Mouse (Mus musculus) erythroblast, embryonic 14.5 days (primary cell): ENCODE measurements around the gene H2al1j. TPM values are rescaled to one million over a fixed set of nuclear protein-coding genes. Genes with fewer than 3 reads are reported as not detected.
"Not testable (repeated sequence)": the region's sequence is repeated elsewhere in the genome, so short reads cannot be mapped to it uniquely, and the experiment has no call there.

Experiments used
- H3K27me3 ChIP-seq: 2 replicates; pipeline ENCODE4 v1.6.1; 2012; ENCODE audit warnings: inconsistent platforms; ENCODE audit not compliant: control insufficient read depth
- H3K36me3 ChIP-seq: 2 replicates; pipeline ENCODE4 v1.6.1; 2012; ENCODE audit warnings: mild to moderate bottlenecking, inconsistent platforms; ENCODE audit not compliant: control insufficient read depth
- H3K4me1 ChIP-seq: 2 replicates; pipeline ENCODE4 v1.6.1; 2012; ENCODE audit warnings: inconsistent platforms; ENCODE audit not compliant: control insufficient read depth
- H3K4me3 ChIP-seq: replicated peaks from 2 replicates; pipeline ENCODE3; 2012; ENCODE audit warnings: moderate library complexity, mild to moderate bottlenecking, inconsistent platforms
- H3K9me3 ChIP-seq: 2 replicates; pipeline ENCODE4 v1.6.1; 2012; ENCODE audit warnings: low read length, inconsistent platforms, mixed read lengths; ENCODE audit not compliant: control insufficient read depth
- GATA1 ChIP-seq: IDR thresholded peaks from 2 replicates; pipeline ENCODE4 v1.6.1; 2012; ENCODE audit warnings: low read length, inconsistent platforms, mixed read lengths
- TAL1 ChIP-seq: IDR thresholded peaks from 3 replicates; pipeline ENCODE4 v1.6.1; 2012; ENCODE audit warnings: low read length, inconsistent platforms, mixed read lengths
- polyA plus RNA-seq: library from polyadenylated mRNA; stranded (reverse); fragments of >175 nt; gene quantifications from 2 replicates; pipeline ENCODE4 v1.2.3, GENCODE M21; 2012

H2al1j gene
- not detected in 2 replicates for polyA plus RNA-seq

DNA sequence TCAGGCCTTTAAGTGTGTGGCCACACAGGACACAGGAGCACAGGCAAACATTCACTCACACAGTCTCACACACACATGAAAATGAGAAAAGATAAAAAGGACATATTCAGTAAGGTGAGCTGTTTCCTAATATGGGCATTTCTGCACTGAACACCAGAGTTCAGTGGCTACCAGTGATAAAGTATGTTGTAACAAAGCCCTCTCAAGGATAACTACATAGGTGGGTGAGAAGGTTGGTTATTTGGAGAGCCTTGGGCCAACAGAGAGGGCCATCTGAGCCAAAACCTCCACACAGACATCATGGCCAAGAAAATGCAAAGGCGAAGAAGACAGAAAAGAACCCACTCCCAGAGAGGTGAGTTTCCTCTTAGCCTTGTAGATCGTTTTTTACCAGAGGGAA, at the start of gene H2al1j:
TSS of gene H2al1j (plus strand) at position 301 of the 400 bp plus-strand sequence.
- H3K27me3 ChIP-seq, H3K36me3 ChIP-seq, H3K4me1 ChIP-seq, H3K9me3 ChIP-seq, H3K4me3 ChIP-seq: not testable (repeated sequence)

DNA sequence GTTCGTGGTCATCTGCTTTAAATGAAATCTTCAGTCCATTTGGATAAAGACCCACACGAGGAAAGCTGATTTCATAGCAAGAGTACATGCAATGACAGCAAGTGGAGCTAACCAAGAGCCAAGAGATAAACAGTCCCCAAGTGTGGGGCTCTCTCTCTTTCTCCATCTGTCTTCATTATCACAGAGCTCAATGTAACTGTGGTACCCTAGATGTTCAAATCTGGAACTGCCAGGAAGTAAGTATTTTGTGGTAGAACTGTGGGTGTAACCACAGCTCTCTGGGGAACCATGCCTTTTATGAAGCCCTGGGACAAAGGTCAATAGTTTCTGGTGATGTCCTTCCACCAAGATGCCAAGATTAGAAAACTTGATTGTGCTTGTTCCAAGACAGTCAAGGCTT, 46.9 kb upstream of the H2al1j start:
- Histone ChIP-seq H3K27me3 (no peaks in the 10 kb centered on the region), H3K36me3 (no peaks in the 10 kb centered on the region), H3K4me3 (no peak overlapping the region), H3K9me3 (no peaks in the 10 kb centered on the region), H3K4me1 (no peaks in the 10 kb centered on the region)
- no peak for TF ChIP-seq TAL1
- TF ChIP-seq GATA1, result no peak

DNA sequence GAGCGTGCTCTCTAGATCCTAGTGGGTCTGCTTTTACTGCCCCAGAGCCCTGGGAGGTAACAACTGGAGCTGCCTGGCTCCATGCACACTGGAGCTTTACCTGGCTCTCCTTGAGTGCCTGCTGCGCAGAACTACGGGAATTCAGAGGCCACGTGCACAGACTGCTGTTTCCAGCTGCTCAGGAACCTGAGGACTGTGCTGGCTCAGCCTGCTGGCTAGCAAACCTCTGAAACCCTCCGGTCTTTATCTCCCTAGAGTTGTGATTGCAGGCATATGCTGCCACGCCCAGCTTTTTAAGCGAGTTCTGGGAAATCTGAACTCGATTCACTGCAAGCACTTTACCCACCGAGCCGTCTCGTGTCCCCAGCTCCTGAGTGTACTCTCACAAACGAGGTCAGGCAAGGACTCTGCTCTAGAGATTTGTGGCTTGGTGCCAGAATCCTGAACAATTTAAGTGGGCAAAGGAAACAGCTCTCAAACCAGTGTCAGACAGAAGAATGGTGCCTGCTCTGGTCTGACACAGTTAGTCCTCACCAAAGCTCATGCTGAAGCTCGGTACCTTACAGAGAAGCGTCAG, 39.2 kb upstream of the H2al1j start:
- no peak overlapping the region for H3K4me3 ChIP-seq
- H3K36me3 ChIP-seq, result no peaks in the 10 kb centered on the region
- no peaks in the 10 kb centered on the region for H3K27me3 ChIP-seq
- TF ChIP-seq GATA1, result no peak
- TF ChIP-seq TAL1, result no peak
- H3K4me1 ChIP-seq, result no peaks in the 10 kb centered on the region
- H3K9me3 ChIP-seq, result no peaks in the 10 kb centered on the region

DNA sequence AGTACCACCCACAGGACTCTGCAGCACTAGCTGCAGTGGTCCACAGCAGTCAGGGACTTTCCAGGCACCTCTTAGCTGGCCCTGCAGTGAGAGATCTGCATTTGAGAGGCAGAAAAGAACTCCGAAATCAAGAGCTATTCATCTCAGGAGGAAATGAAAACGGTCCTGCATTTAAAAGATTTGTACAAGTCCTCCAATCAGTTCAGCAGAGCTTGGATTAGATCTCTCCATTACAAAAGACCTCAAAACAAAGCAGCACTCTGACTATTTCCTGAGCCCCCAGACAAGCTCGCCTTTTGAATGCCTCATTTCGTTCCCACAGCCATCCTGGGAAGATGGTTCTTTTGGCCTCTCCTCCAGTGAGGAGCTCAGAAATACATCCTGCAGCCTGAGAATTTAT, 38.4 kb upstream of the H2al1j start:
- Histone ChIP-seq H3K9me3 (no peaks in the 10 kb centered on the region), H3K36me3 (no peaks in the 10 kb centered on the region), H3K27me3 (no peaks in the 10 kb centered on the region), H3K4me3 (no peak overlapping the region), H3K4me1 (no peaks in the 10 kb centered on the region)
- TF ChIP-seq GATA1, result no peak
- TF ChIP-seq TAL1, result no peak

DNA sequence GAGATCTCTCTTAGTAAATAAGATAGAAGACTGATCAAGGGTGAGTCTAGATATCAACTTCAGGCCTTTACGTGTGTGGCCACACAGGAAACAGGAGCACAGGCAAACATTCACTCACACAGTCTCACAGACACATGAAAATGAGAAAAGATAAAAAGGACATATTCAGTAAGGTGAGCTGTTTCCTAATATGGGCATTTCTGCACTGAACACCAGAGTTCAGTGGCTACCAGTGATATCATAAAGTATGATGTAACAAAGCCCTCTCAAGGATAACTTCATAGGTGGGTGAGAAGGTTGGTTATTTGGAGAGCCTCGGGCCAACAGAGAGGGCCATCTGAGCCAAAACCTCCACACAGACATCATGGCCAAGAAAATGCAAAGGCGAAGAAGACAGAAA, 28.7 kb upstream of the H2al1j start, which contains the start of gene H2al1a:
TSS of gene H2al1a (plus strand) at position 301 of the 400 bp plus-strand sequence.
- H3K4me3 ChIP-seq, H3K9me3 ChIP-seq, H3K4me1 ChIP-seq, H3K36me3 ChIP-seq, H3K27me3 ChIP-seq: not testable (repeated sequence)

DNA sequence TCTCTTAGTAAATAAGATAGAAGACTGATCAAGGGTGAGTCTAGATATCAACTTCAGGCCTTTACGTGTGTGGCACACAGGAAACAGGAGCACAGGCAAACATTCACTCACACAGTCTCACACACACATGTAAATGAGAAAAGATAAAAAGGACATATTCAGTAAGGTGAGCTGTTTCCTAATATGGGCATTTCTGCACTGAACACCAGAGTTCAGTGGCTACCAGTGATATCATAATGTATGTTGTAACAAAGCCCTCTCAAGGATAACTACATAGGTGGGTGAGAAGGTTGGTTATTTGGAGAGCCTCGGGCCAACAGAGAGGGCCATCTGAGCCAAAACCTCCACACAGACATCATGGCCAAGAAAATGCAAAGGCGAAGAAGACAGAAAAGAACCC, 25.5 kb upstream of the H2al1j start, which contains the start of gene H2al1b:
TSS of gene H2al1b (plus strand) at position 301 of the 400 bp plus-strand sequence.
- H3K4me3 ChIP-seq, H3K36me3 ChIP-seq, H3K4me1 ChIP-seq, H3K9me3 ChIP-seq, H3K27me3 ChIP-seq: not testable (repeated sequence)

DNA sequence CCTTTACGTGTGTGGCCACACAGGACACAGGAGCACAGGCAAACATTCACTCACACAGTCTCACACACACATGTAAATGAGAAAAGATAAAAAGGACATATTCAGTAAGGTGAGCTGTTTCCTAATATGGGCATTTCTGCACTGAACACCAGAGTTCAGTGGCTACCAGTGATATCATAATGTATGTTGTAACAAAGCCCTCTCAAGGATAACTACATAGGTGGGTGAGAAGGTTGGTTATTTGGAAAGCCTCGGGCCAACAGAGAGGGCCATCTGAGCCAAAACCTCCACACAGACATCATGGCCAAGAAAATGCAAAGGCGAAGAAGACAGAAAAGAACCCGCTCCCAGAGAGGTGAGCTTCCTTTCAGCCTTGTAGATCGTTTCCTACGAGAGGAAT, 22.3 kb upstream of the H2al1j start, which contains the start of gene H2al1c:
TSS of gene H2al1c (plus strand) at position 301 of the 400 bp plus-strand sequence.
- H3K4me3 ChIP-seq, H3K4me1 ChIP-seq, H3K9me3 ChIP-seq, H3K36me3 ChIP-seq, H3K27me3 ChIP-seq: not testable (repeated sequence)

DNA sequence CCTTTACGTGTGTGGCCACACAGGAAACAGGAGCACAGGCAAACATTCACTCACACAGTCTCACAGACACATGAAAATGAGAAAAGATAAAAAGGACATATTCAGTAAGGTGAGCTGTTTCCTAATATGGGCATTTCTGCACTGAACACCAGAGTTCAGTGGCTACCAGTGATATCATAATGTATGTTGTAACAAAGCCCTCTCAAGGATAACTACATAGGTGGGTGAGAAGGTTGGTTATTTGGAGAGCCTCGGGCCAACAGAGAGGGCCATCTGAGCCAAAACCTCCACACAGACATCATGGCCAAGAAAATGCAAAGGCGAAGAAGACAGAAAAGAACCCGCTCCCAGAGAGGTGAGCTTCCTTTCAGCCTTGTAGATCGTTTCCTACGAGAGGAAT, 19.1 kb upstream of the H2al1j start, which contains the start of gene H2al1d:
TSS of gene H2al1d (plus strand) at position 301 of the 400 bp plus-strand sequence.
- H3K27me3 ChIP-seq, H3K4me3 ChIP-seq, H3K9me3 ChIP-seq, H3K4me1 ChIP-seq, H3K36me3 ChIP-seq: not testable (repeated sequence)

DNA sequence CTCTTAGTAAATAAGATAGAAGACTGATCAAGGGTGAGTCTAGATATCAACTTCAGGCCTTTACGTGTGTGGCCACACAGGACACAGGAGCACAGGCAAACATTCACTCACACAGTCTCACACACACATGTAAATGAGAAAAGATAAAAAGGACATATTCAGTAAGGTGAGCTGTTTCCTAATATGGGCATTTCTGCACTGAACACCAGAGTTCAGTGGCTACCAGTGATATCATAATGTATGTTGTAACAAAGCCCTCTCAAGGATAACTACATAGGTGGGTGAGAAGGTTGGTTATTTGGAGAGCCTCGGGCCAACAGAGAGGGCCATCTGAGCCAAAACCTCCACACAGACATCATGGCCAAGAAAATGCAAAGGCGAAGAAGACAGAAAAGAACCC, 16.0 kb upstream of the H2al1j start, which contains the start of gene H2al1e:
TSS of gene H2al1e (plus strand) at position 301 of the 400 bp plus-strand sequence.
- H3K9me3 ChIP-seq, H3K36me3 ChIP-seq, H3K4me3 ChIP-seq, H3K27me3 ChIP-seq, H3K4me1 ChIP-seq: not testable (repeated sequence)

DNA sequence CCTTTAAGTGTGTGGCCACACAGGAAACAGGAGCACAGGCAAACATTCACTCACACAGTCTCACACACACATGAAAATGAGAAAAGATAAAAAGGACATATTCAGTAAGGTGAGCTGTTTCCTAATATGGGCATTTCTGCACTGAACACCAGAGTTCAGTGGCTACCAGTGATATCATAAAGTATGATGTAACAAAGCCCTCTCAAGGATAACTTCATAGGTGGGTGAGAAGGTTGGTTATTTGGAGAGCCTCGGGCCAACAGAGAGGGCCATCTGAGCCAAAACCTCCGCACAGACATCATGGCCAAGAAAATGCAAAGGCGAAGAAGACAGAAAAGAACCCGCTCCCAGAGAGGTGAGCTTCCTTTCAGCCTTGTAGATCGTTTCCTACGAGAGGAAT, 12.8 kb upstream of the H2al1j start, which contains the start of gene H2al1f:
TSS of gene H2al1f (plus strand) at position 301 of the 400 bp plus-strand sequence.
- not testable (repeated sequence) for H3K4me3 ChIP-seq, H3K9me3 ChIP-seq, H3K36me3 ChIP-seq, H3K4me1 ChIP-seq, H3K27me3 ChIP-seq

DNA sequence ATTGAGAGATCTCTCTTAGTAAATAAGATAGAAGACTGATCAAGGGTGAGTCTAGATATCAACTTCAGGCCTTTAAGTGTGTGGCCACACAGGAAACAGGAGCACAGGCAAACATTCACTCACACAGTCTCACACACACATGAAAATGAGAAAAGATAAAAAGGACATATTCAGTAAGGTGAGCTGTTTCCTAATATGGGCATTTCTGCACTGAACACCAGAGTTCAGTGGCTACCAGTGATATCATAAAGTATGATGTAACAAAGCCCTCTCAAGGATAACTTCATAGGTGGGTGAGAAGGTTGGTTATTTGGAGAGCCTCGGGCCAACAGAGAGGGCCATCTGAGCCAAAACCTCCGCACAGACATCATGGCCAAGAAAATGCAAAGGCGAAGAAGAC, 9.7 kb upstream of the H2al1j start, which contains the start of gene H2al1g:
TSS of gene H2al1g (plus strand) at position 301 of the 400 bp plus-strand sequence.
- H3K36me3 ChIP-seq, H3K4me3 ChIP-seq, H3K27me3 ChIP-seq, H3K4me1 ChIP-seq, H3K9me3 ChIP-seq: not testable (repeated sequence)

DNA sequence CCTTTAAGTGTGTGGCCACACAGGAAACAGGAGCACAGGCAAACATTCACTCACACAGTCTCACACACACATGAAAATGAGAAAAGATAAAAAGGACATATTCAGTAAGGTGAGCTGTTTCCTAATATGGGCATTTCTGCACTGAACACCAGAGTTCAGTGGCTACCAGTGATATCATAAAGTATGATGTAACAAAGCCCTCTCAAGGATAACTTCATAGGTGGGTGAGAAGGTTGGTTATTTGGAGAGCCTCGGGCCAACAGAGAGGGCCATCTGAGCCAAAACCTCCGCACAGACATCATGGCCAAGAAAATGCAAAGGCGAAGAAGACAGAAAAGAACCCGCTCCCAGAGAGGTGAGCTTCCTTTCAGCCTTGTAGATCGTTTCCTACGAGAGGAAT, 6.4 kb upstream of the H2al1j start, which contains the start of gene H2al1h:
TSS of gene H2al1h (plus strand) at position 301 of the 400 bp plus-strand sequence.
- H3K4me1 ChIP-seq, H3K36me3 ChIP-seq, H3K9me3 ChIP-seq, H3K4me3 ChIP-seq, H3K27me3 ChIP-seq: not testable (repeated sequence)

DNA sequence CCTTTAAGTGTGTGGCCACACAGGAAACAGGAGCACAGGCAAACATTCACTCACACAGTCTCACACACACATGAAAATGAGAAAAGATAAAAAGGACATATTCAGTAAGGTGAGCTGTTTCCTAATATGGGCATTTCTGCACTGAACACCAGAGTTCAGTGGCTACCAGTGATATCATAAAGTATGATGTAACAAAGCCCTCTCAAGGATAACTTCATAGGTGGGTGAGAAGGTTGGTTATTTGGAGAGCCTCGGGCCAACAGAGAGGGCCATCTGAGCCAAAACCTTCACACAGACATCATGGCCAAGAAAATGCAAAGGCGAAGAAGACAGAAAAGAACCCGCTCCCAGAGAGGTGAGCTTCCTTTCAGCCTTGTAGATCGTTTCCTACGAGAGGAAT, 3.3 kb upstream of the H2al1j start, which contains the start of gene H2al1i:
TSS of gene H2al1i (plus strand) at position 301 of the 400 bp plus-strand sequence.
- H3K9me3 ChIP-seq, H3K4me1 ChIP-seq, H3K36me3 ChIP-seq, H3K4me3 ChIP-seq, H3K27me3 ChIP-seq: not testable (repeated sequence)
